Mouse (Mus musculus) embryonic facial prominence, embryonic 13.5 days (tissue): ENCODE data around the gene Chrm2. TPM values are rescaled to one million over a fixed set of nuclear protein-coding genes. Genes with fewer than 3 reads are reported as not detected.

Experiments
- ATAC-seq: fragments of 200-750 bp; cut with Nextera tagmentation; 2 replicates; pipeline ENCODE4 v1.8.0; 2017; ENCODE audit warnings: low read depth; ENCODE audit not compliant: insufficient number of reproducible peaks, insufficient read depth, low FRiP score, low TSS enrichment
- H3K27ac ChIP-seq: fragments of 300-500 bp; sonication (generic); 2 replicates; pipeline ENCODE4 v1.5.1; 2015; ENCODE audit warnings: moderate library complexity, mild to moderate bottlenecking, inconsistent platforms
- H3K27me3 ChIP-seq: fragments of 300-500 bp; sonication (generic); 2 replicates; pipeline ENCODE4 v1.6.1; 2015; ENCODE audit warnings: mild to moderate bottlenecking, inconsistent platforms
- H3K36me3 ChIP-seq: fragments of 300-500 bp; sonication (generic); 2 replicates; pipeline ENCODE4 v1.6.1; 2015; ENCODE audit warnings: mild to moderate bottlenecking, inconsistent platforms
- H3K4me1 ChIP-seq: fragments of 300-500 bp; sonication (generic); 2 replicates; pipeline ENCODE4 v1.6.1; 2015; ENCODE audit warnings: inconsistent platforms
- H3K4me2 ChIP-seq: fragments of 300-500 bp; sonication (generic); 2 replicates; pipeline ENCODE4 v1.6.1; 2015; ENCODE audit warnings: moderate library complexity, mild to moderate bottlenecking, inconsistent platforms
- H3K4me3 ChIP-seq: fragments of 300-500 bp; sonication (generic); 2 replicates; pipeline ENCODE4 v1.5.1; 2015; ENCODE audit warnings: mild to moderate bottlenecking, inconsistent platforms
- H3K9ac ChIP-seq: fragments of 300-500 bp; sonication (generic); 2 replicates; pipeline ENCODE4 v1.6.1; 2015; ENCODE audit warnings: mild to moderate bottlenecking, inconsistent platforms
- H3K9me3 ChIP-seq: fragments of 300-500 bp; sonication (generic); 2 replicates; pipeline ENCODE4 v1.6.1; 2016; ENCODE audit warnings: inconsistent platforms
- WGBS: fragments of 180-500 bp; shearing (Covaris S2); methylation state at CpG from one replicate; pipeline ENCODE4 v1.1.7; 2015; ENCODE audit warnings: mixed read lengths; 5-methylcytosine and 5-hydroxymethylcytosine counted together
- microRNA counts: library from miRNA; unstranded; fragments of <30 nt; microRNA quantifications from one replicate; lab custom pipeline; 2016
- microRNA-seq: library from miRNA; unstranded; fragments of <30 nt; microRNA quantifications from one replicate; pipeline ENCODE4, GENCODE M21; 2016
- polyA plus RNA-seq: library from polyadenylated mRNA; unstranded; fragments of >200 nt; fragmentation: Nextera tagmentation; extraction: Ambion mirVana; gene quantifications from 2 replicates; pipeline ENCODE4 v1.2.1, GENCODE M21; 2015

The Chrm2 gene
- polyA plus RNA-seq, 1 experiment from 2014 or later: 2.0 TPM

DNA sequence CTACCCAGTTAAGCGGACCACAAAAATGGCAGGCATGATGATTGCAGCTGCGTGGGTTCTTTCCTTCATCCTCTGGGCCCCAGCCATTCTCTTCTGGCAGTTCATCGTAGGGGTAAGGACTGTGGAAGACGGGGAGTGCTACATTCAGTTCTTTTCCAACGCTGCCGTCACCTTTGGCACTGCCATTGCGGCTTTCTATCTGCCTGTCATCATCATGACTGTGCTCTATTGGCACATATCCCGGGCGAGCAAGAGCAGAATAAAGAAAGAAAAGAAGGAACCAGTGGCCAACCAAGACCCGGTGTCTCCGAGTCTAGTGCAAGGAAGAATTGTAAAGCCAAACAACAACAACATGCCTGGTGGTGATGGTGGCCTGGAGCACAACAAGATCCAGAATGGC lies 135.7 kb downstream of the Chrm2 start:
- H3K9ac ChIP-seq: no peak overlapping the region
- H3K27me3 ChIP-seq: no peaks in the 10 kb centered on the region
- no peak overlapping the region for H3K4me3 ChIP-seq
- no peaks in the 10 kb centered on the region for H3K4me1 ChIP-seq
- H3K4me2 ChIP-seq: no peak overlapping the region
- H3K27ac ChIP-seq: no peak overlapping the region
- H3K36me3 ChIP-seq: no peaks in the 10 kb centered on the region
- WGBS: 95% methylated on average over 11 of the region's 11 CpGs
- no peak for ATAC-seq
- no peaks in the 10 kb centered on the region for H3K9me3 ChIP-seq

DNA sequence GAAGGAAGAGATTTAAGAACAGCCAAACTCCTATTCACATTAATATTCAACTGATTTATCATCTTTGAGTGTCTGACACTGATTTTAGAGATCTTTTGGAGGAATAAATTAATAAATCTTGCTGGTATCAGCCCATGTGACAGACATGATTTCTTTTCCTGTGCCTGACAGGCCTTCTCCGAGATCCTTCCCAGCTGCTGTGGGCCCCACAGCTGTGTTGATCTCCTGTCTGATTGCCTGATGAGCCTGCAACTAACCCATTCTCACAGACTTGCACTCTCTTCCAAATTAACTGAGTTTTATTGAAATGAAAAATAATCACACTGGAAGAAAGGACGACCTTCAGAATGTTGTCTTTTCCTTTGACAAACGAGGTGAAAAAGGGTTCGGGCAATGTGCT lies 140.6 kb downstream of the Chrm2 start:
- no peak for ATAC-seq
- Histone ChIP-seq H3K9ac (no peak overlapping the region), H3K36me3 (no peaks in the 10 kb centered on the region), H3K4me2 (no peak overlapping the region), H3K27me3 (no peaks in the 10 kb centered on the region), H3K4me3 (no peak overlapping the region), H3K4me1 (no peaks in the 10 kb centered on the region), H3K9me3 (no peaks in the 10 kb centered on the region), H3K27ac (no peak overlapping the region)
- 75% methylated on average over 4 of the region's 4 CpGs for WGBS

DNA sequence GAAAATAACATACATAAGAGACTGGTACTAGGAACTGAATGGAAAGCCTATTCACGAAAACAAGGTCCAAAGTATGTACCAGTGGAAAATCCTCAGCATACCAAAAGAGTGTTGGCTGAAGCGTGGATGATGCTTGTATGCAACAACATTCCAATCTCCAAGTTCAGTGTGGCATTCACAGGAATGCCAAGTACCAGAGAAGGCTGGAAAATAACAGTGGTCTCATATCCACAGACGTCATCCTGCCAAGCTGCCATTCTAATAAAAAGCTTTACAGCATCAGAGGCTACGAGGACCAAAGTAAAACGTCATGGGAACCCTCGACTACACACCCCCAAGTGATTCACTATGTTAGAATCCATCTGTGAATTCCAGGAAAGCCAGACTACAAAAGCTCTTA lies 153.4 kb downstream of the Chrm2 start:
- H3K27ac ChIP-seq: no peak overlapping the region
- no peaks in the 10 kb centered on the region for H3K9me3 ChIP-seq
- no peaks in the 10 kb centered on the region for H3K36me3 ChIP-seq
- no peak overlapping the region for H3K4me3 ChIP-seq
- no peaks in the 10 kb centered on the region for H3K4me1 ChIP-seq
- WGBS: 65% methylated on average over 6 of the region's 6 CpGs
- no peaks in the 10 kb centered on the region for H3K27me3 ChIP-seq
- no peak for ATAC-seq
- no peak overlapping the region for H3K9ac ChIP-seq
- no peak overlapping the region for H3K4me2 ChIP-seq

DNA sequence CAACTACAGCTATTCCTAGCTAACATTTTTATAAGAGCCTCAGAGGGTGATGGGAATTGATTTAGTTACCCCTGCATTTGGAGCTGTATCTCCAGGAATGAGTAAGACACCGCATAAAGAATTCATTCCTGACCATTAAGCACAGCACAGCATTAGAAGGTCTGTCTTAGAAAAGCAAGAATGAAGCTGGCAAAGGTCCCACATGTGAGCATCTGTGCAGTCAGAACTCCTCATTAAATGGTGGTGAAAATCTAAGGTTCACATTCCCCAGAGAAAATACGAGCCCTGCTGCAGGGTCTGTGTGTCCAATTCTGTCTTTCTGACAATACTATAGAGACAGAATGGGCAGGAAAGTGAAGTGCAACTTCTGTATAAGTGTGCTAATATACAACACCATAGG lies 179.0 kb downstream of the Chrm2 start:
- no peak overlapping the region for H3K27ac ChIP-seq
- H3K36me3 ChIP-seq: no peaks in the 10 kb centered on the region
- H3K4me1 ChIP-seq: no peaks in the 10 kb centered on the region
- WGBS: 82% methylated on average over 2 of the region's 2 CpGs
- H3K4me3 ChIP-seq: no peak overlapping the region
- no peak for ATAC-seq
- H3K9ac ChIP-seq: no peak overlapping the region
- H3K27me3 ChIP-seq: no peaks in the 10 kb centered on the region
- no peaks in the 10 kb centered on the region for H3K9me3 ChIP-seq
- H3K4me2 ChIP-seq: no peak overlapping the region

MicroRNAs encoded within 50 kb of the gene (microRNA counts, 519-probe panel; counts per million panel counts)
- 236 counts per million, percentile 44 among the panel's probes with 10 or more counts for microRNA mmu-miR-490 (lab: Ali Mortazavi, UCI)

Small RNA genes lying within 50 kb of the gene (microRNA-seq; reads per million reads assigned to microRNA genes)
- gene Mir490: 9.4 reads per million, percentile 27 among the genes with 10 or more reads in this experiment
